Mouse (Mus musculus): ENCODE results near the gene Slc34a3. TPM values are rescaled to one million over a fixed set of nuclear protein-coding genes. Genes with fewer than 3 reads are reported as not detected.
A peak's percentile ranks its signal among the peaks of the same experiment; 100 is the strongest.

The Slc34a3 gene
- polyA plus RNA-seq, 1 experiment = 0.06 TPM

DNA sequence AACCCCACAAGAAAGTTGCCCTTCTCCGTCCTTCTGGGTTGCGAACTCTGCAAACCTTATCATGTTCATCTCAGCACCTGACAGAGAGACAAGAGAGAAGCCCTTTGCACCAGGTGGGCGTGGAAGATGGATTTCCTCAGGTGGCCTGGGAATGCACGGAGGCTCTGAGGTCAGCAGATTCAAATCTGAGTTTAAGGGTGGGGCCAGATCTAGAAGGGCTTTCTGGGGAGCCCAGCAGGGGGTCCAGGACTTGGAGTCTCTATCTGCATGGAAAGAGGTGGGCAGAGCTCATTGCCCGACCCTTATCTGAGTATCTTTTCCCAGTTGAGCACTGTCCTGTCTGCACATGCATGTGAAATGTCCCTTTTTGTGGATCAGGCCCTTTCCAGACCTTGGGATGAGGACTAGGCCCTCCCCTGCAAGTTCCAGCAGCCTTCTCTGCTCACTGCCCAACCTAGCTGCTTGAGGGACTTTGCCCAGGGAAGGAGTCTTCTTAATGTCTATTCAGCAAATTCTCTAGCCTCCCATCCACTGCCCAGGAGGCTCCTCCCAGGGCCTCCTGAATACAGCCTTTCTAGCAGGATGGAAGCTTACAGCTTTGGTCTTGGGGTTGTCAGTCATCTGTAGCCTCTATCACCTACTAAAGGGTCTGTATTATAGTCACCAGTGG is 522 bp upstream of the Slc34a3 start:
- DNase-seq (ENCODE audit: low read depth in 1 of 2, low spot score in 2 of 2) = no peak
- 75% methylated on average over 5 of the region's 5 CpGs for WGBS
- TF ChIP-seq CTCF (IDR thresholded peaks at IDR 0.05; ENCODE audit: extremely low read depth, insufficient read depth, insufficient read length, insufficient replicate concordance) (no peak), POLR2A (IDR thresholded peaks at IDR 0.05; ENCODE audit: low read depth, low read length) (no peak)
- no peak overlapping the region for H3K27ac ChIP-seq (ENCODE audit: insufficient read depth, low read length)
- H3K27me3 ChIP-seq (ENCODE audit: control insufficient read depth, insufficient read depth, low read length) = no peaks in the 10 kb centered on the region; the same call in 1 of the 2 replicates
- no peaks in the 10 kb centered on the region for H3K4me1 ChIP-seq (ENCODE audit: control insufficient read depth, insufficient read depth, insufficient read length)
- no peaks in the 10 kb centered on the region for H3K36me3 ChIP-seq (ENCODE audit: control insufficient read depth, insufficient read depth, low read length)
- no peak overlapping the region for H3K4me3 ChIP-seq (ENCODE audit: extremely low read depth, insufficient read depth, insufficient read length)

- H3K4me3 ChIP-seq (ENCODE audit: extremely low read depth, insufficient read depth, insufficient read length) = no peak overlapping the region
- no peak for TF ChIP-seq POLR2A (IDR thresholded peaks at IDR 0.05; ENCODE audit: low read depth, low read length)
- no peak for TF ChIP-seq CTCF (IDR thresholded peaks at IDR 0.05; ENCODE audit: extremely low read depth, insufficient read depth, insufficient read length, insufficient replicate concordance)
- DNase-seq (ENCODE audit: low read depth in 1 of 2, low spot score in 2 of 2) = no peak
- H3K4me1 ChIP-seq (ENCODE audit: control insufficient read depth, insufficient read depth, insufficient read length) = peaks cover 3% of the 10 kb centered on the region; the same call in 1 of the 2 replicates
- no peaks in the 10 kb centered on the region for H3K36me3 ChIP-seq (ENCODE audit: control insufficient read depth, insufficient read depth, low read length)
- H3K27me3 ChIP-seq (ENCODE audit: control insufficient read depth, insufficient read depth, low read length) = no peaks in the 10 kb centered on the region; the same call in 1 of the 2 replicates
- 10% methylated on average over 4 of the region's 4 CpGs for WGBS
- no peak overlapping the region for H3K27ac ChIP-seq (ENCODE audit: insufficient read depth, low read length)
These were observed 743 bp downstream of the Slc34a3 start for GRCm38 (mm10) chr2:25233421-25233820.

DNA sequence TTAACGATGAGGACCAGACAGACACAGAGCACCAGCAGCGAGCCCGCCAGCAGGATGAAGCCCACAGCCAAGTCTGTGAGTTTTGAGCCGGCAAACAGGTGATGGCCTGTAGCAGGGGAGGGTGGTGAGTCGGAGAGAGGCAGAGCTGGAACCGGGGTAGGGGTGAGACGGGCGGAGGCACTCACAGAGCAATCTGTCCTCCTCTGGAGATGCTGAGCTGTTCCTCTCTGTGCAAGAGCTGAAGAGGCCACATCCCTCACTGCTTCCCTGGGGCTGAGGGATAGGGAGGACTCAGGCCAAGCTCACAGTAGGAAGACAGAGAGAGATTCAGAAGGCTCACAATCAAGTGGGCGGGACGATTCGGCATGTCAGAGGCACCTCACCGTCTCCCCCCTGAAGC is 3.1 kb downstream of the Slc34a3 start:
- peaks cover 3% of the 10 kb centered on the region; the same call in 1 of the 2 replicates for H3K4me1 ChIP-seq (ENCODE audit: control insufficient read depth, insufficient read depth, insufficient read length)
- no peak overlapping the region for H3K27ac ChIP-seq (ENCODE audit: insufficient read depth, low read length)
- DNase-seq (ENCODE audit: low read depth in 1 of 2, low spot score in 2 of 2) = no peak
- H3K36me3 ChIP-seq (ENCODE audit: control insufficient read depth, insufficient read depth, low read length) = no peaks in the 10 kb centered on the region
- 89% methylated on average over 12 of the region's 12 CpGs for WGBS
- no peak for TF ChIP-seq CTCF (IDR thresholded peaks at IDR 0.05; ENCODE audit: extremely low read depth, insufficient read depth, insufficient read length, insufficient replicate concordance)
- no peak for TF ChIP-seq POLR2A (IDR thresholded peaks at IDR 0.05; ENCODE audit: low read depth, low read length)
- no peaks in the 10 kb centered on the region; the same call in 1 of the 2 replicates for H3K27me3 ChIP-seq (ENCODE audit: control insufficient read depth, insufficient read depth, low read length)
- H3K4me3 ChIP-seq (ENCODE audit: extremely low read depth, insufficient read depth, insufficient read length) = no peak overlapping the region

DNA sequence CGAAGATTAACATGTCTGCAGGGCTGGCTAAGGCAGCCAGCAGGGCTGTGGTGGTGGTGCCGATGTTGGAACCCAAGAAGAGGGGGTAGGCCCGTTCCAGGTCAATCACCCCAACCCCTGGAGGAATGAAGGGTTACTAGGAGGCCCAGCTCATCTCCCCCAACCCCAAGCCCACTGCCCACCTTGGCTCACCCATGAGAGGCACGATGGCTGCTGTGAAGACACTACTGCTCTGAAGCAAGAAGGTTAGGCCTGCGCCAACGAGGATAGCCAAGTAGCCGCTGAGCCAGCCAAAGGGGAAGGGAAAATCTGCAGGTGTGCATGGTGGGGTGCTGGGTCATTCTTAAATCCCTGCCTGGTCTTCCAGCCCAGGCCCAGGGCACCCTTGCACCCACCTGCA is 3.6 kb downstream of the Slc34a3 start:
- WGBS = 89% methylated on average over 7 of the region's 7 CpGs

GRCm38 (mm10) chr2:25229582-25229981 is 4.6 kb downstream of the Slc34a3 start:
- no peak overlapping the region for H3K27ac ChIP-seq (ENCODE audit: insufficient read depth, low read length)
- H3K4me3 ChIP-seq (ENCODE audit: extremely low read depth, insufficient read depth, insufficient read length) = no peak overlapping the region
- TF ChIP-seq CTCF (IDR thresholded peaks at IDR 0.05; ENCODE audit: extremely low read depth, insufficient read depth, insufficient read length, insufficient replicate concordance) (no peak), POLR2A (IDR thresholded peaks at IDR 0.05; ENCODE audit: low read depth, low read length) (no peak)
- WGBS = 91% methylated on average over 5 of the region's 5 CpGs
- H3K27me3 ChIP-seq (ENCODE audit: control insufficient read depth, insufficient read depth, low read length) = no peaks in the 10 kb centered on the region; the same call in 1 of the 2 replicates
- no peak for DNase-seq (ENCODE audit: low read depth in 1 of 2, low spot score in 2 of 2)
- peaks cover 3% of the 10 kb centered on the region; the same call in 1 of the 2 replicates for H3K4me1 ChIP-seq (ENCODE audit: control insufficient read depth, insufficient read depth, insufficient read length)
- no peaks in the 10 kb centered on the region for H3K36me3 ChIP-seq (ENCODE audit: control insufficient read depth, insufficient read depth, low read length)

More for the DNA sequence above, 3.6 kb downstream of the Slc34a3 start:
- DNase-seq (ENCODE audit: low read depth in 1 of 2, low spot score in 2 of 2) = no peak
- H3K4me1 ChIP-seq (ENCODE audit: control insufficient read depth, insufficient read depth, insufficient read length) = peaks cover 3% of the 10 kb centered on the region; the same call in 1 of the 2 replicates
- H3K36me3 ChIP-seq (ENCODE audit: control insufficient read depth, insufficient read depth, low read length) = no peaks in the 10 kb centered on the region
- no peak overlapping the region for H3K4me3 ChIP-seq (ENCODE audit: extremely low read depth, insufficient read depth, insufficient read length)
- no peak for TF ChIP-seq POLR2A (IDR thresholded peaks at IDR 0.05; ENCODE audit: low read depth, low read length)
- no peak for TF ChIP-seq CTCF (IDR thresholded peaks at IDR 0.05; ENCODE audit: extremely low read depth, insufficient read depth, insufficient read length, insufficient replicate concordance)
- no peak overlapping the region for H3K27ac ChIP-seq (ENCODE audit: insufficient read depth, low read length)
- no peaks in the 10 kb centered on the region; the same call in 1 of the 2 replicates for H3K27me3 ChIP-seq (ENCODE audit: control insufficient read depth, insufficient read depth, low read length)

GRCm38 (mm10) chr2:25228995-25229530 is 5.1 kb downstream of the Slc34a3 start:
- DNase-seq (ENCODE audit: low read depth in 1 of 2, low spot score in 2 of 2) = no peak
- WGBS = 79% methylated on average over 6 of the region's 6 CpGs
- peaks cover 3% of the 10 kb centered on the region; the same call in 1 of the 2 replicates for H3K4me1 ChIP-seq (ENCODE audit: control insufficient read depth, insufficient read depth, insufficient read length)
- no peaks in the 10 kb centered on the region; the same call in 1 of the 2 replicates for H3K27me3 ChIP-seq (ENCODE audit: control insufficient read depth, insufficient read depth, low read length)
- TF ChIP-seq CTCF (IDR thresholded peaks at IDR 0.05; ENCODE audit: extremely low read depth, insufficient read depth, insufficient read length, insufficient replicate concordance) (no peak), POLR2A (IDR thresholded peaks at IDR 0.05; ENCODE audit: low read depth, low read length) (no peak)
- no peaks in the 10 kb centered on the region for H3K36me3 ChIP-seq (ENCODE audit: control insufficient read depth, insufficient read depth, low read length)
- no peak overlapping the region for H3K4me3 ChIP-seq (ENCODE audit: extremely low read depth, insufficient read depth, insufficient read length)
- 0 out of 2 replicates have a peak overlapping the region, but pooled peaks have one; percentile 27 for H3K27ac ChIP-seq (ENCODE audit: insufficient read depth, low read length)
